In genomic region chr2:158258005-158258418, GRCm38 (mm10) we compare ENCODE assay signal across 9 mouse cellular contexts. TPM values are rescaled to one million over a fixed set of nuclear protein-coding genes. Genes with fewer than 3 reads are reported as not detected.
A peak's percentile ranks its signal among the peaks of the same experiment; 100 is the strongest.
DNase-seq lines count a peak whose midpoint lies in the region; ATAC-seq and TF ChIP-seq lines count a peak whose summit lies in the region.
"Had no signal": no experiment of that assay in that cellular context is flagged by ENCODE, and none has a peak within 500 bp of the region (broad histone marks: within the 10 kb centered on the region; RNA-seq: fewer than 3 reads in every experiment).

Bpi (plus strand) TSS chr2:158258094.

- TF ChIP-seq CTCF in testis, adult 2 months (IDR thresholded peaks at IDR 0.05; ENCODE audit: control insufficient read depth, insufficient read depth, insufficient replicate concordance, low read depth, low read length), result no peak
- no peak for TF ChIP-seq CTCF in stomach, postnatal 0 days (IDR thresholded peaks at IDR 0.05; ENCODE audit: low read depth)

- 55% methylated on average over 18 of the region's 18 CpGs for WGBS in heart, embryonic 10.5 days
- 51% methylated on average over 18 of the region's 18 CpGs for WGBS in limb, embryonic 13.5 days
- 64% methylated on average over 18 of the region's 18 CpGs for WGBS in stomach, postnatal 0 days

- peaks cover 30% of the 10 kb centered on the region for H3K27me3 ChIP-seq in heart, embryonic 10.5 days (ENCODE audit: insufficient read depth, poor library complexity, severe bottlenecking)
- no peaks in the 10 kb centered on the region for H3K27me3 ChIP-seq in testis, adult 2 months (ENCODE audit: control insufficient read depth, insufficient read depth, low read length)
- 0 out of 2 replicates have a peak, but pooled peaks cover 4% of the 10 kb centered on the region for H3K27me3 ChIP-seq in limb, embryonic 13.5 days
- H3K27me3 ChIP-seq in stomach, postnatal 0 days (ENCODE audit: control insufficient read depth, insufficient read depth, low read length), result no peaks in the 10 kb centered on the region

- peaks cover 34% of the 10 kb centered on the region for H3K4me1 ChIP-seq in heart, embryonic 10.5 days
- H3K4me1 ChIP-seq in testis, adult 2 months (ENCODE audit: control insufficient read depth, insufficient read depth, low read length), result peaks cover 23% of the 10 kb centered on the region
- H3K4me1 ChIP-seq in limb, embryonic 13.5 days, result peaks cover 27% of the 10 kb centered on the region
- H3K4me1 ChIP-seq in stomach, postnatal 0 days (replicated peaks; ENCODE audit: control insufficient read depth, insufficient read depth), result 0 out of 2 replicates have a peak, but pooled peaks cover 3% of the 10 kb centered on the region

- no peak for DNase-seq in heart, embryonic 10.5 days (ENCODE audit: low spot score)
- DNase-seq in heart, postnatal 14 days, result no peak
- no peak for DNase-seq in testis, postnatal 10 days (ENCODE audit: low spot score)
- DNase-seq in stomach, postnatal 0 days (ENCODE audit: low spot score), result no peak
- no peak for DNase-seq in layer of hippocampus, postnatal 25 days (ENCODE audit: extremely low spot score in 1 of 2, low spot score in 1 of 2)
- no peak for DNase-seq in c-Kit-positive CD71-positive TER-119-positive erythroid progenitor cells, embryonic 14.5 days (ENCODE audit: low spot score)

- no peak within 1 kb of the TSS for H3K4me3 ChIP-seq in heart, embryonic 10.5 days
- peak within 1 kb of the TSS; percentile 85 for H3K4me3 ChIP-seq in testis, adult 2 months (ENCODE audit: control insufficient read depth, low read depth, low read length)
- no peak within 1 kb of the TSS for H3K4me3 ChIP-seq in limb, embryonic 13.5 days
- H3K4me3 ChIP-seq in stomach, postnatal 0 days (ENCODE audit: low read depth, low read length), result no peak within 1 kb of the TSS

- H3K9me3 ChIP-seq in heart, embryonic 10.5 days, result no peaks in the 10 kb centered on the region
- no peaks in the 10 kb centered on the region for H3K9me3 ChIP-seq in limb, embryonic 13.5 days
- no peaks in the 10 kb centered on the region for H3K9me3 ChIP-seq in stomach, postnatal 0 days (ENCODE audit: control insufficient read depth, low read length)

- peak within 1 kb of the TSS; percentile 30 for H3K4me2 ChIP-seq in limb, embryonic 13.5 days (replicated peaks)
- H3K4me2 ChIP-seq in stomach, postnatal 0 days (replicated peaks; ENCODE audit: low read depth), result 0 out of 2 replicates have a peak within 1 kb of the TSS, but pooled peaks have one; percentile 5

- H3K36me3 ChIP-seq in heart, embryonic 10.5 days, result no peaks in the 10 kb centered on the region
- H3K36me3 ChIP-seq in testis, adult 2 months (ENCODE audit: control insufficient read depth, insufficient read depth, low read length), result no peaks in the 10 kb centered on the region
- no peaks in the 10 kb centered on the region for H3K36me3 ChIP-seq in limb, embryonic 13.5 days
- H3K36me3 ChIP-seq in stomach, postnatal 0 days (ENCODE audit: control insufficient read depth, insufficient read depth, low read length), result no peaks in the 10 kb centered on the region

- peak within 1 kb of the TSS; percentile 39; the same call in 1 of the 2 replicates for H3K9ac ChIP-seq in limb, embryonic 13.5 days
- H3K9ac ChIP-seq in stomach, postnatal 0 days (ENCODE audit: low read length), result no peak within 1 kb of the TSS

- peak; percentile 65 for TF ChIP-seq POLR2A in testis, adult 2 months (IDR thresholded peaks at IDR 0.05; ENCODE audit: control insufficient read depth, low read depth, low read length)

- peak within 1 kb of the TSS; percentile 25 for H3K27ac ChIP-seq in heart, embryonic 10.5 days
- peak within 1 kb of the TSS; percentile 33 for H3K27ac ChIP-seq in testis, adult 2 months (ENCODE audit: control insufficient read depth, insufficient read depth, low read depth, low read length)
- no peak within 1 kb of the TSS for H3K27ac ChIP-seq in limb, embryonic 13.5 days
- 0 out of 2 replicates have a peak within 1 kb of the TSS, but pooled peaks have one; percentile 30 for H3K27ac ChIP-seq in stomach, postnatal 0 days (replicated peaks)

- TF ChIP-seq EP300 in stomach, postnatal 0 days (optimal IDR thresholded peaks at IDR 0.05), result no peak

- ATAC-seq in limb, embryonic 13.5 days (ENCODE audit: low FRiP score, low read depth), result no peak
- no peak for ATAC-seq in stomach, postnatal 0 days (ENCODE audit: low FRiP score, low TSS enrichment)

- intact Hi-C loops in heart, postnatal 14 days (cut with DNase I), result loop anchor here (1.0 kb wide), 1 partner anchor 50 kb away; no protein-coding TSS in a partner anchor

RNA-seq across cellular contexts. Expression of gene Bpi, which starts in this region (rescaled TPM):
- polyA plus RNA-seq in heart, embryonic 10.5 days (2016; fragmentation: Nextera tagmentation; extraction: Ambion mirVana), result not detected in 2 replicates
- total RNA-seq in heart, postnatal 14 days (2021), result not detected
- polyA plus RNA-seq in testis, adult 2 months (2012; rRNA removed), result 60.2 and 67.8 TPM in 2 replicates
- not detected in 2 replicates for polyA plus RNA-seq in limb, embryonic 13.5 days (2015; fragmentation: Nextera tagmentation; extraction: Ambion mirVana)
- not detected in 2 replicates for polyA plus RNA-seq in stomach, postnatal 0 days (2015; fragmentation: Nextera tagmentation; extraction: Ambion mirVana)
- total RNA-seq in layer of hippocampus, postnatal 25 days (2021), result not detected
- total RNA-seq: layer of hippocampus, adult 18-20 months had no signal

Comparison
In these comparisons a context has a peak if more than half of its experiments do, and no peak if none do; other contexts are left out.
1. RNA of gene Bpi (polyA plus RNA-seq): 60.2 to 67.8 TPM in testis, adult 2 months; not detected in heart, embryonic 10.5 days, not detected in limb, embryonic 13.5 days and not detected in stomach, postnatal 0 days; every median in the first group is over 10 times any median in the second.